Mouse (Mus musculus): ENCODE data around the gene Aup1. TPM values are rescaled to one million over a fixed set of nuclear protein-coding genes. Genes with fewer than 3 reads are reported as not detected.

Gene Aup1
- total RNA-seq, 1 experiment = 152 TPM

- no peak overlapping the region for H3K27ac ChIP-seq (ENCODE audit: insufficient read depth, low read depth, low read length, poor library complexity, severe bottlenecking)
- H3K4me3 ChIP-seq (ENCODE audit: insufficient read depth in 1 of 2, low read depth in 1 of 2, low read length in 2 of 2, poor library complexity in 1 of 2, severe bottlenecking in 1 of 2) = no peak overlapping the region
- in situ Hi-C loops (cut with MboI; ENCODE audit: low sequenced_read_pairs in 2 of 2, unreplicated experiment in 2 of 2) = no loop called here
- H3K4me1 ChIP-seq (ENCODE audit: control insufficient read depth in 2 of 2, insufficient read depth in 2 of 2, low read length in 2 of 2, poor library complexity in 1 of 2) = peaks cover 0 to 2% of the 10 kb centered on the region in 2 experiments; a peak in 1 of 4 replicates
- no peak overlapping the region for H3K9ac ChIP-seq (ENCODE audit: insufficient read depth, low read depth, low read length, poor library complexity, severe bottlenecking)
- no peaks in the 10 kb centered on the region for H3K9me3 ChIP-seq (ENCODE audit: control insufficient read depth, insufficient read depth, low read depth, low read length)
- DNase-seq (ENCODE audit: low read depth, low spot score) = no peak
- TF ChIP-seq HCFC1 (IDR thresholded peaks at IDR 0.05; ENCODE audit: borderline replicate concordance, insufficient read depth, low read length) (no peak), CHD2 (IDR thresholded peaks at IDR 0.05; ENCODE audit: low read depth, low read length) (no peak)
- peaks cover 2% of the 10 kb centered on the region for H3K36me3 ChIP-seq (ENCODE audit: control insufficient read depth, insufficient read depth, low read length, poor library complexity, severe bottlenecking)
These were observed 30.2 kb downstream of the Aup1 start for GRCm38 (mm10) chr6:83084477-83084876.

- Histone ChIP-seq H3K27ac (ENCODE audit: insufficient read depth, low read depth, low read length, poor library complexity, severe bottlenecking) (no peak within 1 kb of the TSS), H3K36me3 (ENCODE audit: control insufficient read depth, insufficient read depth, low read length, poor library complexity, severe bottlenecking) (no peaks in the 10 kb centered on the region; the same call in 1 of the 2 replicates), H3K4me1 (ENCODE audit: control insufficient read depth in 2 of 2, insufficient read depth in 2 of 2, low read length in 2 of 2, poor library complexity in 1 of 2) (peaks cover 0 to 2% of the 10 kb centered on the region in 2 experiments; a peak in 1 of 4 replicates), H3K9ac (ENCODE audit: insufficient read depth, low read depth, low read length, poor library complexity, severe bottlenecking) (peak within 1 kb of the TSS; percentile 42; the same call in 1 of the 2 replicates), H3K4me3 (ENCODE audit: insufficient read depth in 1 of 2, low read depth in 1 of 2, low read length in 2 of 2, poor library complexity in 1 of 2, severe bottlenecking in 1 of 2) (peak within 1 kb of the TSS; percentile 48 to 61), H3K9me3 (ENCODE audit: control insufficient read depth, insufficient read depth, low read depth, low read length) (no peaks in the 10 kb centered on the region)
- TF ChIP-seq MAFK (IDR thresholded peaks at IDR 0.05; ENCODE audit: insufficient read depth, low read depth, low read length) (no peak), ZC3H11A (IDR thresholded peaks at IDR 0.05; ENCODE audit: borderline replicate concordance, low read depth, low read length) (no peak), CHD2 (IDR thresholded peaks at IDR 0.05; ENCODE audit: low read depth, low read length) (no peak), ZNF384 (IDR thresholded peaks at IDR 0.05; ENCODE audit: low read depth, low read length) (no peak), HCFC1 (IDR thresholded peaks at IDR 0.05; ENCODE audit: borderline replicate concordance, insufficient read depth, low read length) (no peak)
- DNase-seq (ENCODE audit: low read depth, low spot score) = no peak
- in situ Hi-C loops (cut with MboI; ENCODE audit: low sequenced_read_pairs in 2 of 2, unreplicated experiment in 2 of 2) = no loop called here
These were observed 32.1 kb downstream of the Aup1 start, which contains the start of gene Lbx2 for GRCm38 (mm10) chr6:83086121-83087035. Gene Lbx2, plus strand, starts transcription at chr6:83086367.

GRCm38 (mm10) chr6:83087205-83087925 lies 33.0 kb downstream of the Aup1 start:
- DNase-seq (ENCODE audit: low read depth, low spot score) = no peak
- H3K36me3 ChIP-seq (ENCODE audit: control insufficient read depth, insufficient read depth, low read length, poor library complexity, severe bottlenecking) = no peaks in the 10 kb centered on the region
- H3K4me1 ChIP-seq (ENCODE audit: control insufficient read depth in 2 of 2, insufficient read depth in 2 of 2, low read length in 2 of 2, poor library complexity in 1 of 2) = peaks cover 0 to 2% of the 10 kb centered on the region in 2 experiments; a peak in 1 of 4 replicates
- no peak for TF ChIP-seq CHD2 (IDR thresholded peaks at IDR 0.05; ENCODE audit: low read depth, low read length)
- no peak for TF ChIP-seq MAFK (IDR thresholded peaks at IDR 0.05; ENCODE audit: insufficient read depth, low read depth, low read length)
- no peak for TF ChIP-seq ZC3H11A (IDR thresholded peaks at IDR 0.05; ENCODE audit: borderline replicate concordance, low read depth, low read length)
- no peak for TF ChIP-seq HCFC1 (IDR thresholded peaks at IDR 0.05; ENCODE audit: borderline replicate concordance, insufficient read depth, low read length)
- no peak for TF ChIP-seq ZNF384 (IDR thresholded peaks at IDR 0.05; ENCODE audit: low read depth, low read length)
- H3K9me3 ChIP-seq (ENCODE audit: control insufficient read depth, insufficient read depth, low read depth, low read length) = no peaks in the 10 kb centered on the region
- in situ Hi-C loops (cut with MboI; ENCODE audit: low sequenced_read_pairs in 2 of 2, unreplicated experiment in 2 of 2) = no loop called here
- H3K9ac ChIP-seq (ENCODE audit: insufficient read depth, low read depth, low read length, poor library complexity, severe bottlenecking) = no peak overlapping the region
- no peak overlapping the region for H3K27ac ChIP-seq (ENCODE audit: insufficient read depth, low read depth, low read length, poor library complexity, severe bottlenecking)
- H3K4me3 ChIP-seq (ENCODE audit: insufficient read depth in 1 of 2, low read depth in 1 of 2, low read length in 2 of 2, poor library complexity in 1 of 2, severe bottlenecking in 1 of 2) = peak overlapping the region; percentile 37 to 61; a peak in 3 of 4 replicates

GRCm38 (mm10) chr6:83087926-83088260 lies 33.6 kb downstream of the Aup1 start:
- no peak for DNase-seq (ENCODE audit: low read depth, low spot score)
- H3K9ac ChIP-seq (ENCODE audit: insufficient read depth, low read depth, low read length, poor library complexity, severe bottlenecking) = no peak overlapping the region
- in situ Hi-C loops (cut with MboI; ENCODE audit: low sequenced_read_pairs in 2 of 2, unreplicated experiment in 2 of 2) = no loop called here

More at GRCm38 (mm10) chr6:83087926-83088260, 33.6 kb downstream of the Aup1 start:
- Histone ChIP-seq H3K9me3 (ENCODE audit: control insufficient read depth, insufficient read depth, low read depth, low read length) (no peaks in the 10 kb centered on the region), H3K36me3 (ENCODE audit: control insufficient read depth, insufficient read depth, low read length, poor library complexity, severe bottlenecking) (no peaks in the 10 kb centered on the region), H3K27ac (ENCODE audit: insufficient read depth, low read depth, low read length, poor library complexity, severe bottlenecking) (no peak overlapping the region), H3K4me3 (ENCODE audit: insufficient read depth in 1 of 2, low read depth in 1 of 2, low read length in 2 of 2, poor library complexity in 1 of 2, severe bottlenecking in 1 of 2) (peak overlapping the region; percentile 37 to 61; a peak in 3 of 4 replicates), H3K4me1 (ENCODE audit: control insufficient read depth in 2 of 2, insufficient read depth in 2 of 2, low read length in 2 of 2, poor library complexity in 1 of 2) (peaks cover 0 to 2% of the 10 kb centered on the region in 2 experiments; a peak in 1 of 4 replicates)
- TF ChIP-seq ZC3H11A (IDR thresholded peaks at IDR 0.05; ENCODE audit: borderline replicate concordance, low read depth, low read length) (no peak), HCFC1 (IDR thresholded peaks at IDR 0.05; ENCODE audit: borderline replicate concordance, insufficient read depth, low read length) (no peak), ZNF384 (IDR thresholded peaks at IDR 0.05; ENCODE audit: low read depth, low read length) (no peak), CHD2 (IDR thresholded peaks at IDR 0.05; ENCODE audit: low read depth, low read length) (no peak)
